ENCODE assay signal across 8 mouse cellular contexts in genomic region chr11:58235152-58235551, GRCm38 (mm10). TPM values are rescaled to one million over a fixed set of nuclear protein-coding genes. Genes with fewer than 3 reads are reported as not detected.
A peak's percentile ranks its signal among the peaks of the same experiment; 100 is the strongest.
DNase-seq lines count a peak whose midpoint lies in the region; ATAC-seq and TF ChIP-seq lines count a peak whose summit lies in the region.

No protein-coding gene starts in this region.

- H3K36me3 ChIP-seq in kidney, embryonic 14.5 days (ENCODE audit: control insufficient read depth, insufficient read depth, low read length) = no peaks in the 10 kb centered on the region
- no peaks in the 10 kb centered on the region for H3K36me3 ChIP-seq in G1E (replicated peaks)

- peak; percentile 62 for DNase-seq in kidney, adult 18-20 months
- DNase-seq in G1E (ENCODE audit: low spot score) = no peak
- peak; percentile 67 for DNase-seq in embryo, embryonic 11 days
- no peak for DNase-seq in lung, adult 2 months
- DNase-seq in thymus, postnatal 36 days = peak; percentile 56
- no peak for DNase-seq in layer of hippocampus, adult 9-10 months (ENCODE audit: low spot score)
- DNase-seq in right cerebral cortex, postnatal 4 days = no peak

- H3K9ac ChIP-seq in kidney, embryonic 14.5 days (ENCODE audit: low read depth, low read length) = no peak overlapping the region

- WGBS in kidney, embryonic 14.5 days = 14% methylated on average over 6 of the region's 6 CpGs
- WGBS in lung, adult 2 months = 18% methylated on average over 6 of the region's 6 CpGs

- TF ChIP-seq POLR2A in lung, adult 2 months (IDR thresholded peaks at IDR 0.05; ENCODE audit: borderline replicate concordance, extremely low read depth, low read depth, low read length) = no peak

- H3K4me3 ChIP-seq in kidney, embryonic 14.5 days (ENCODE audit: low read length) = no peak overlapping the region
- H3K4me3 ChIP-seq in G1E (ENCODE audit: low read depth, low read length) = no peak overlapping the region
- no peak overlapping the region for H3K4me3 ChIP-seq in lung, adult 2 months (replicated peaks; ENCODE audit: extremely low read depth, low read depth, low read length)

- no peak overlapping the region for H3K27ac ChIP-seq in kidney, embryonic 14.5 days (ENCODE audit: low read depth, low read length)

- no peak overlapping the region for H3K4me2 ChIP-seq in kidney, embryonic 14.5 days (replicated peaks; ENCODE audit: low read depth, low read length)

- no peak for ATAC-seq in kidney, embryonic 14.5 days (ENCODE audit: low FRiP score, low TSS enrichment)
- peak; percentile 8; the same call in 1 of the 2 replicates for ATAC-seq in G1E (ENCODE audit: extremely low read depth, insufficient number of reproducible peaks, low FRiP score, poor library complexity, severe bottlenecking)

- H3K9me3 ChIP-seq in kidney, embryonic 14.5 days (ENCODE audit: control insufficient read depth, low read length) = no peaks in the 10 kb centered on the region
- no peaks in the 10 kb centered on the region for H3K9me3 ChIP-seq in G1E (replicated peaks)

- no peaks in the 10 kb centered on the region for H3K4me1 ChIP-seq in kidney, embryonic 14.5 days (ENCODE audit: control insufficient read depth, insufficient read depth, low read length)
- peaks cover 4% of the 10 kb centered on the region for H3K4me1 ChIP-seq in G1E (ENCODE audit: insufficient read depth, low read depth, low read length)
- no peaks in the 10 kb centered on the region; the same call in 1 of the 2 replicates for H3K4me1 ChIP-seq in lung, adult 2 months (ENCODE audit: control insufficient read depth, insufficient read depth, low read length)

- H3K27me3 ChIP-seq in kidney, embryonic 14.5 days (ENCODE audit: control insufficient read depth, insufficient read depth, low read length) = no peaks in the 10 kb centered on the region
- peaks cover 54% of the 10 kb centered on the region for H3K27me3 ChIP-seq in G1E (ENCODE audit: insufficient read depth, low read length)

- TF ChIP-seq CTCF in G1E (IDR thresholded peaks at IDR 0.05; ENCODE audit: low read depth, low read length) = peak; percentile 59
- TF ChIP-seq CTCF in lung, adult 2 months (IDR thresholded peaks at IDR 0.05; ENCODE audit: insufficient read depth, low read length) = peak; percentile 84

RNA-seq across cellular contexts. Expression of gene Irgm2, which starts 35.7 kb away (rescaled TPM):
- polyA plus RNA-seq in kidney, embryonic 14.5 days (2014; fragmentation: Nextera tagmentation; extraction: Ambion mirVana) = 0.84 and 1.9 TPM in 2 replicates
- 6.7 and 7.1 TPM in 2 replicates for total RNA-seq in G1E (2014; fragmentation: Nextera tagmentation)
- 6.0 and 6.3 TPM in 2 replicates for total RNA-seq in G1E (2017)
- 0.18 and 0.30 TPM in 2 replicates for polyA plus RNA-seq in G1E (2012)
- 13.9 and 16.4 TPM in 2 replicates for polyA plus RNA-seq in lung, adult 2 months (2012; rRNA removed)

RNA-seq across cellular contexts. Expression of gene Igtp, which starts 35.8 kb away (rescaled TPM):
- 3.3 and 4.2 TPM in 2 replicates for polyA plus RNA-seq in kidney, embryonic 14.5 days (2014; fragmentation: Nextera tagmentation; extraction: Ambion mirVana)
- total RNA-seq in G1E (2014; fragmentation: Nextera tagmentation) = 10.3 and 11.1 TPM in 2 replicates
- 9.9 and 11.0 TPM in 2 replicates for total RNA-seq in G1E (2017)
- 1.2 and 1.4 TPM in 2 replicates for polyA plus RNA-seq in G1E (2012)
- polyA plus RNA-seq in lung, adult 2 months (2012; rRNA removed) = 11.6 and 14.7 TPM in 2 replicates

RNA-seq across cellular contexts. Expression of gene 4930438A08Rik, which starts 39.4 kb away (rescaled TPM):
- polyA plus RNA-seq in kidney, embryonic 14.5 days (2014; fragmentation: Nextera tagmentation; extraction: Ambion mirVana) = not detected in 2 replicates
- total RNA-seq in G1E (2014; fragmentation: Nextera tagmentation) (not detected in 2 replicates), G1E (2017) (0.05 TPM in 1 of 2 replicates, not detected in the other)
- not detected in 2 replicates for polyA plus RNA-seq in G1E (2012)
- polyA plus RNA-seq in lung, adult 2 months (2012; rRNA removed) = 0.12 TPM in 1 of 2 replicates, not detected in the other

Comparison
In these comparisons a context has a peak if more than half of its experiments do, and no peak if none do; other contexts are left out.
1. DNase-seq: peak in kidney, adult 18-20 months (single experiment), embryo, embryonic 11 days (single experiment) and thymus, postnatal 36 days (2 of 2); none in G1E (single experiment), lung, adult 2 months (single experiment), layer of hippocampus, adult 9-10 months (single experiment) and right cerebral cortex, postnatal 4 days (single experiment).